Mouse (Mus musculus) hindbrain, embryonic 11.5 days (tissue): ENCODE data around the gene Myh6. TPM values are rescaled to one million over a fixed set of nuclear protein-coding genes. Genes with fewer than 3 reads are reported as not detected.

Experiments
- ATAC-seq: fragments of 200-750 bp; cut with Nextera tagmentation; 2 replicates; pipeline ENCODE4 v1.8.0; 2017; ENCODE audit warnings: mild to moderate bottlenecking, moderate TSS enrichment, moderate library complexity; ENCODE audit not compliant: low FRiP score
- DNase-seq: peaks from one replicate; pipeline ENCODE4 v3.0.0-alpha.2; 2015; ENCODE audit warnings: low spot score
- H3K27ac ChIP-seq: fragments of 300-500 bp; sonication (generic); 2 replicates; pipeline ENCODE4 v1.5.1; 2014; ENCODE audit warnings: mild to moderate bottlenecking, low read depth, low read length
- H3K27me3 ChIP-seq: fragments of 300-500 bp; sonication (generic); 2 replicates; pipeline ENCODE4 v1.6.1; 2014; ENCODE audit warnings: mild to moderate bottlenecking, low read length, moderate library complexity, mixed read lengths; ENCODE audit not compliant: control insufficient read depth, insufficient read depth
- H3K36me3 ChIP-seq: fragments of 300-500 bp; sonication (generic); 2 replicates; pipeline ENCODE4 v1.6.1; 2014; ENCODE audit warnings: mild to moderate bottlenecking, low read length, moderate library complexity, mixed read lengths; ENCODE audit not compliant: control insufficient read depth, insufficient read depth
- H3K4me1 ChIP-seq: fragments of 300-500 bp; sonication (generic); replicated peaks from 2 replicates; pipeline ENCODE4 v1.6.1; 2014; ENCODE audit warnings: low read length, mixed read lengths; ENCODE audit not compliant: control insufficient read depth, insufficient read depth
- H3K4me2 ChIP-seq: fragments of 300-500 bp; sonication (generic); replicated peaks from 2 replicates; pipeline ENCODE4 v1.6.1; 2014; ENCODE audit warnings: mild to moderate bottlenecking, low read depth, low read length
- H3K4me3 ChIP-seq: fragments of 300-500 bp; sonication (generic); 2 replicates; pipeline ENCODE4 v1.5.1; 2014; ENCODE audit warnings: low read depth, low read length
- H3K9ac ChIP-seq: fragments of 300-500 bp; sonication (generic); 2 replicates; pipeline ENCODE4 v1.6.1; 2014; ENCODE audit warnings: low read depth, low read length
- H3K9me3 ChIP-seq: fragments of 300-500 bp; sonication (generic); 2 replicates; pipeline ENCODE4 v1.6.1; 2016; ENCODE audit warnings: low read length; ENCODE audit not compliant: control insufficient read depth
- WGBS: fragments of 180-500 bp; shearing (Covaris S2); extraction: QIAGEN DNeasy Blood & Tissue Kit; methylation state at CpG from one replicate; pipeline ENCODE4 v1.1.7; 2014; 5-methylcytosine and 5-hydroxymethylcytosine counted together
- polyA plus RNA-seq: library from polyadenylated mRNA; unstranded; fragments of >200 nt; fragmentation: Nextera tagmentation; extraction: Ambion mirVana; gene quantifications from 2 replicates; pipeline ENCODE4 v1.2.1, GENCODE M21; 2014

Myh6 gene
- polyA plus RNA-seq, 1 experiment from 2014 or later, result 0.34 TPM

GRCm38 (mm10) chr14:54925349-54926342 lies 41.1 kb downstream of the Myh6 start, which contains the start of gene Efs:
TSS of gene Efs (minus strand) at chr14:54926126.
- DNase-seq, result peak; percentile 76
- Histone ChIP-seq H3K27me3 (no peaks in the 10 kb centered on the region), H3K9me3 (peaks cover 6% of the 10 kb centered on the region; the same call in 1 of the 2 replicates), H3K4me1 (peaks cover 7% of the 10 kb centered on the region), H3K4me2 (peak within 1 kb of the TSS; percentile 93), H3K9ac (peak within 1 kb of the TSS; percentile 86), H3K4me3 (peak within 1 kb of the TSS; percentile 53), H3K36me3 (peaks cover 8% of the 10 kb centered on the region), H3K27ac (peak within 1 kb of the TSS; percentile 96)
- WGBS, result under 1% methylated on average over 57 of the region's 57 CpGs
- ATAC-seq, result peak; percentile 63

GRCm38 (mm10) chr14:54924641-54925348 lies 41.9 kb downstream of the Myh6 start:
- Histone ChIP-seq H3K4me1 (peaks cover 7% of the 10 kb centered on the region), H3K27ac (peak overlapping the region; percentile 96), H3K4me2 (peak overlapping the region; percentile 93), H3K4me3 (peak overlapping the region; percentile 53), H3K36me3 (peaks cover 14% of the 10 kb centered on the region), H3K27me3 (no peaks in the 10 kb centered on the region), H3K9me3 (peaks cover 7% of the 10 kb centered on the region; the same call in 1 of the 2 replicates), H3K9ac (peak overlapping the region; percentile 86)
- 10% methylated on average over 7 of the region's 7 CpGs for whole genome bisulfite sequencing
- DNase-seq (peak; percentile 61), ATAC-seq (peak; percentile 58)

GRCm38 (mm10) chr14:54920076-54920685 lies 46.5 kb downstream of the Myh6 start:
- no peaks in the 10 kb centered on the region for H3K4me1 ChIP-seq
- no peak overlapping the region for H3K4me2 ChIP-seq
- DNase-seq (no peak), ATAC-seq (no peak)
- H3K27me3 ChIP-seq, result no peaks in the 10 kb centered on the region
- H3K27ac ChIP-seq, result no peak overlapping the region
- WGBS, result 95% methylated on average over 16 of the region's 16 CpGs
- peaks cover 7% of the 10 kb centered on the region; the same call in 1 of the 2 replicates for H3K9me3 ChIP-seq
- no peak overlapping the region for H3K4me3 ChIP-seq
- H3K9ac ChIP-seq, result no peak overlapping the region
- H3K36me3 ChIP-seq, result peaks cover 17% of the 10 kb centered on the region

- DNase-seq, result peak; percentile 39
- Histone ChIP-seq H3K4me1 (no peaks in the 10 kb centered on the region), H3K9ac (peak overlapping the region; percentile 97), H3K4me2 (peak overlapping the region; percentile 99), H3K36me3 (no peaks in the 10 kb centered on the region), H3K27me3 (no peaks in the 10 kb centered on the region), H3K9me3 (no peaks in the 10 kb centered on the region), H3K27ac (no peak overlapping the region), H3K4me3 (peak overlapping the region; percentile 81)
- peak; percentile 23 for ATAC-seq
- 24% methylated on average over 10 of the region's 10 CpGs for WGBS
Measured at GRCm38 (mm10) chr14:54913343-54913742, 53.4 kb downstream of the Myh6 start.

- peak; percentile 93 for ATAC-seq
- Histone ChIP-seq H3K36me3 (no peaks in the 10 kb centered on the region), H3K9ac (peak within 1 kb of the TSS; percentile 97), H3K4me2 (peak within 1 kb of the TSS; percentile 99), H3K27ac (peak within 1 kb of the TSS; percentile 74), H3K4me1 (no peaks in the 10 kb centered on the region), H3K9me3 (no peaks in the 10 kb centered on the region), H3K4me3 (peak within 1 kb of the TSS; percentile 81), H3K27me3 (no peaks in the 10 kb centered on the region)
- peak; percentile 87 for DNase-seq
- under 1% methylated on average over 20 of the region's 28 CpGs for WGBS
Measured at GRCm38 (mm10) chr14:54912886-54913285, 53.8 kb downstream of the Myh6 start, which contains the start of gene Slc22a17. TSS of gene Slc22a17 (minus strand) at chr14:54913132.

GRCm38 (mm10) chr14:54912109-54912850 lies 54.4 kb downstream of the Myh6 start:
- WGBS, result 3% methylated on average over 39 of the region's 69 CpGs
- Histone ChIP-seq H3K27ac (peak overlapping the region; percentile 74), H3K4me1 (no peaks in the 10 kb centered on the region), H3K27me3 (no peaks in the 10 kb centered on the region), H3K36me3 (peaks cover 2% of the 10 kb centered on the region; the same call in 1 of the 2 replicates), H3K4me3 (peak overlapping the region; percentile 81), H3K9ac (peak overlapping the region; percentile 97), H3K4me2 (peak overlapping the region; percentile 99), H3K9me3 (no peaks in the 10 kb centered on the region)
- DNase-seq (peak; percentile 45), ATAC-seq (peak; percentile 78)

GRCm38 (mm10) chr14:54908682-54909081 lies 58.0 kb downstream of the Myh6 start:
- WGBS, result 85% methylated on average over 7 of the region's 7 CpGs
- no peak overlapping the region for H3K4me2 ChIP-seq
- no peaks in the 10 kb centered on the region for H3K9me3 ChIP-seq
- DNase-seq (no peak), ATAC-seq (no peak)
- H3K27me3 ChIP-seq, result no peaks in the 10 kb centered on the region
- peaks cover 2% of the 10 kb centered on the region; the same call in 1 of the 2 replicates for H3K36me3 ChIP-seq
- H3K4me3 ChIP-seq, result no peak overlapping the region
- no peak overlapping the region for H3K9ac ChIP-seq
- H3K4me1 ChIP-seq, result no peaks in the 10 kb centered on the region
- H3K27ac ChIP-seq, result no peak overlapping the region

- no peaks in the 10 kb centered on the region for H3K4me1 ChIP-seq
- H3K27ac ChIP-seq, result no peak overlapping the region
- H3K36me3 ChIP-seq, result peaks cover 2% of the 10 kb centered on the region; the same call in 1 of the 2 replicates
- DNase-seq, result no peak
- H3K9me3 ChIP-seq, result no peaks in the 10 kb centered on the region
- WGBS, result 91% methylated on average over 4 of the region's 4 CpGs
- no peak overlapping the region for H3K4me2 ChIP-seq
- no peak overlapping the region for H3K9ac ChIP-seq
- no peak for ATAC-seq
- H3K27me3 ChIP-seq, result no peaks in the 10 kb centered on the region
- H3K4me3 ChIP-seq, result no peak overlapping the region
Measured at GRCm38 (mm10) chr14:54903641-54904040, 63.1 kb downstream of the Myh6 start.
